Mouse (Mus musculus): ENCODE measurements around the gene Dnajc5g.

Dnajc5g gene

DNA sequence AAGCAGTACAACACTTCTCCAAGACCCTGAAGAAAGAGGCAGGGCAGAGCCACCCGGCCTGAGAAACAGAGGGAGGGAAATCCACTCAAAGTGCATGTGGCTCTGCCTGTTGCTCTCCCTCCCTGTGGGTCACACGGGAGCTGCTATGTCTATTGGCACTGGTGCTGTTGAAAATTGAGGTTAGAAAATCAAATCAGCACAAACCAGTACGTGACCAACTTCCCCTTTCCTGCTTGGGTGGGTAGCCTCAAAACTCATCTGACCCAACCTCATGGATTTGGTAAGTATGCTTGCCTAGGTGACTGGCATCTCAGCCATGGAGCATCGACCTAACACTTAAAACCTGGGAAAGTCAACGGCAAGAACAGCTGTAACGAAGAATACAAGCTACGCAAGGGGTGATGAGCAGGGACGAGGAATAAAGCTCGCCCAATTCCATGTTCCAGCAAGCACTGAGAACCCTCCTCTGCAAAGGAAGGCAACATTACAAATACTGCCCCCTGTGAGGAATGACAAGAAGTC lies at the start of gene Dnajc5g:
Dnajc5g (plus strand) TSS at position 472 of the 522 bp plus-strand sequence.
- DNase-seq (ENCODE audit: low spot score) = no peak

DNA sequence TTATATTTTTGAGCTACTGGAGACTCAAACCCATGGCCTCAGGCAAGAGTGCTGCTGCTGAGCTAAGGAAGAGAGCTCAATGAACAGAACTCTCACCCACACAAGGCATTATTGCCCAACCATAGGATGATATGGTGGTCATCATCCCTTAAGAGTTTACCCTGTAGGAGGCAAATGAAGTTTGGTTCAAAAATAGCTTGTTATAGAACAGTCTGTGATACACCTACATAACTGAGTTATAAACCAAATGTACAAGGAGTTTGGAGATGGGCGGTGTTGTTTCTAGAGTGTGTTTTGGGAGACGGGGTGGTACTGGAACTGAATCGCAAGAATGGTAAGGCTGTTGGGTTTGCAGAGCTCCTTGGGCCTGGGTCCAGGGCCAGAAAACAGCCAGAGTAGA lies 36.3 kb upstream of the Dnajc5g start:
- DNase-seq (ENCODE audit: low spot score) = no peak

DNA sequence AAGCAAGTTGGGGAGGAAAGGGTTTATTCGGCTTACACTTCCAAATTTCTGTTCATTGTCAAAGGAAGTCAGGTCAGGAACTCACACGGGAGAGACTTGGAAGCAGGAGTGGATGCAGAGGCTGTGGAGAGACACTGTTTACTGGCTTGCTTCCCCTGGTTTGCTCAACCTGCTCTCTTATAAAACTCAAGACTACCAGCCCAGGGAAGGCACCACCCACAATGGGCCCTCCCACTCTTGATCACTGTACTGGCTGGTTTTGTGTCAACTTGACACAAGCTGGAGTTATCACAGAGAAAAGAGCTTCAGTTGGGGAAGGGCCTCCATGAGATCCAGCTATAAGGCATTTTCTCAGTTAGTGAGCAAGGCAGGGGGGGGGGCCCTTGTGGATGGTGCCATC lies 35.0 kb upstream of the Dnajc5g start:
- DNase-seq (ENCODE audit: low spot score) = no peak

DNA sequence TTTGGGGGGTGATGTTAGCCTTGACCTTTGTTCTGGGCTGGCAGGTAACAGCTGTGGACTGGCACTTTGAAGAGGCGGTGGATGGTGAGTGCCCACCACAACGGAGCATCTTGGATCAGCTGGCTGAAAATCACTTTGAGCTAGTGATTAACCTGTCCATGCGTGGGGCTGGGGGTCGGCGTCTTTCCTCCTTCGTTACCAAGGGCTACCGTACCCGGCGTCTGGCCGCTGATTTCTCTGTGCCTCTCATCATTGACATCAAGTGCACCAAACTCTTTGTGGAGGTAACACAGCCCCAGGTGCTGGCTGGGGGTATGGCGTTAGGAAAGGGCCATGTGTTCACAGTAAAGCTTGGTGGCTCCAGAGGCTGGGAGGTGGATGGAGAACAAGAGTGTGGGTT lies 34.3 kb upstream of the Dnajc5g start:
- no peak for DNase-seq (ENCODE audit: low spot score)

DNA sequence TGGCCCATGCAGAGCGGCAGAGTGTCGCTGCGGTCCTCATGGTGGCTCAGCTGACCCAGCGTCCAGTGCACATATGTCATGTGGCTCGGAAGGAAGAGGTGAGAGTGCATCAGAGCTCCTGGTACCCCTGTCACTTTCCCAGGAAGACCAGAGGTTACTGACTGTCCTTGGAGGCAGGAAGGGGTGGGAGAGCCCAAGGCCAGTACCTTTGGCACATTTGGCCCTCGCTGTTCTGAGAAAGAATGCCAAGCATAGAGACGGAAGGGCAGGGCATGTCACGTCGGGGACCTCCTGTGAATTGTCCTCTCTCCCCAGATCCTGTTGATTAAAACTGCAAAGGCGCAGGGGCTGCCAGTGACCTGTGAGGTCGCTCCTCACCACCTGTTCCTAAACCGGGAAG lies 32.9 kb upstream of the Dnajc5g start:
- no peak for DNase-seq (ENCODE audit: low spot score)

DNA sequence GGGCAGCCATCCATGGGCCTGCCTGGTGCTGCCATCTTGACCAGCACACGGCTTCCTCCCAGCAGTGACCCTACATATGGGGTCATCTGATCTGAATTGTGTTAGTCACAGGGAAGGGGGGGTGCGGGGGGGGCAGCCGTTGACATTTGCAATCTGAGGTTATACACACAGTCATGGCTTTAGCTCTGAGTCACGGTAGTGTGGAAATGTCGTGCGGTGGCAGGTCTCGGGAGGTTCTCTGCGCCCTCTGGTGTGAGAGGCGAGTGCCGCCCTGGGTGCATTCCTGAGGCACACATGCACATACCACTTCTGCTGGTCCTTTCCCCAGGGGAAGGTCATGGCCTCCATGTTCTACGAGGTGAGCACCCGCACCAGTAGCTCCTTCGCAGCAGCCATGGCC lies 29.7 kb upstream of the Dnajc5g start:
- DNase-seq (ENCODE audit: low spot score) = no peak

DNA sequence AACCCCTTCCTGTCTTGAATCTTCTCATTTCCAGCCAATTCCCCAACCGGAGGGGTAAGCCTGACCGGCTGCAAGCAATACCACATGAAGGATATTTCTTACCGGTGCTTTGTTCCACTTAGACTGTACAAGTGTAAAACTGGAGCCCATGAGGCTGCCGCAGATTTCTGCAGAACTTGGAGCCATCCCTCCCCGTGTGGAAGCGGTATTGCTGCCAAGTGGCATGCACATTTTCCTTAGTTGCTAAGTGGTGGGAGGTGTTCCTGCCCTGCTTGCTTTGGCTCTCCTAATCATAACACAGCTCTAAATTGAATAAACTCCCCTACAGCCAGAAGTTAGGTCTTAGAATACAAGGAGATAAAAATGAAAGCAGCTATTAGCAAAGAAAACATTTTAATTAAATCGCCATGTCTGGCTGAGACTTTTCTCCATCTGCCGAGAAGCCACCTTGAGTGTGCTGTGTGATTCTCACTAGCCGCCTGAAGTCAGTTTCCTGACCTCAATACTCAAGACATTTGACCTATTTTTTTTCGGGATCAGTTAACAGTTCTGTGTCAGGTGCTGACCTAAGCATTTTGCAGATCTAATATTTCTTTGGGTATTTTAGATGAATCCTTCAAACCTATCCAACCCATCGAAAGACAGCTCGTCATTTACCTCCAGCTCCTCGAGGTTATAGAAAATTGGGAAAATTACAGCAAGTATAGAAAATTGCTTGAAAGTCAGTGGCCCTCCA lies 25.9 kb upstream of the Dnajc5g start:
- no peak for DNase-seq (ENCODE audit: low spot score)

DNA sequence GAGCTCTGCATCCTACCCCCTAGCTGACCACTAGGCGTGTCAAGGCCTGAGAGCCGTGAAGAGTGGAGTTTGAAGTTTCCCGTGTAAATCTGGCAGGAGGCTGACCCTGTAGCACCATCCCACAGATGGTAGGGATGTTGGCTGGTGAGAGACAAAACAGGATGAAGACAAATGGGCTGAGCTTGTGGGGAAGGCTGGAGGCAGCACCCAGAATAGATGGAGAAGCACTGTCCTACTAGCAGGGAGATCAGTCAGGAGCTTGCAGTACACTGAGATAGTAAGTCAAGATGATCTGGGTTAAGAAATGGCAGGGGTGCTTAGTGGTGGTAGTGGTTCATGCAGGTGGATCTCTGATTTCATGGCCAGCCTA lies 25.3 kb upstream of the Dnajc5g start:
- no peak for DNase-seq (ENCODE audit: low spot score)

DNA sequence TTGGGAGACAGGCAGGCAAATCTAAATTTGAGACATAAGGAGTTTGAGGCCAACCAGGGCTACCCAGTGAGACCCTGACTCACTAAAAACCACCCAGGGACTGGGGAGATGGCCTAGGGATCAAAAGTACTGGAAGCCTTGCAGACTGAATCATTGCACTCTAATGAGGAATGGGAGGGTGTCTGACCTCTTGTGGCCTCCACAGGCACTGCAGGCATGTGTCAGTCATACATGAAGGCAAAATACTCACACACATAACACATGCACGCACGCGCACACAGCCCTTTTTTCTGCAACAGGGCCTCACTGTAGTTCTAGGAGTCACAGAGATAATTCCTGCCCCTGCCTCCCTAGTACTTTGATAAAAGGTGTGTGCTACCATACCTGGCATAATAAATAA lies 24.7 kb upstream of the Dnajc5g start:
- DNase-seq (ENCODE audit: low spot score) = peak; percentile 80

DNA sequence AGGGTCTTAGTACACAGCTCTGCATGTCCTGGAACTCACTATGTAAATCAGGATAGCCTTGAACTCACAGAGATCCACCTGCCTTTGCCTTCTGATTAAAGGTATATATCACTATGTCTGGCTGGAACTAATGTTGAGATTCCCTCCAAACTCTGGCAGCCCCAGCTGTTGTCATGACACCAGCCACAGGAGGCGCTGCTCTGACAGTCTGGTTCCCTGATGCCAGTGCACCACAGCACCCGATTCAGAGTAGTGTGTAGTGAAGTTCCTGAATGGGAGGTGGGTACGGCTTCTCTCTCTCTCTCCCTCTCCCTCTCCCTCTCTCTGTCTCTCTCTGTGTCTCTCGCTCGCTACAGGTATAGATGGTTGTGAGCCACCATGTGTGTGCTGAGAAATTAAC lies 23.7 kb upstream of the Dnajc5g start:
- DNase-seq (ENCODE audit: low spot score) = peak; percentile 82

DNA sequence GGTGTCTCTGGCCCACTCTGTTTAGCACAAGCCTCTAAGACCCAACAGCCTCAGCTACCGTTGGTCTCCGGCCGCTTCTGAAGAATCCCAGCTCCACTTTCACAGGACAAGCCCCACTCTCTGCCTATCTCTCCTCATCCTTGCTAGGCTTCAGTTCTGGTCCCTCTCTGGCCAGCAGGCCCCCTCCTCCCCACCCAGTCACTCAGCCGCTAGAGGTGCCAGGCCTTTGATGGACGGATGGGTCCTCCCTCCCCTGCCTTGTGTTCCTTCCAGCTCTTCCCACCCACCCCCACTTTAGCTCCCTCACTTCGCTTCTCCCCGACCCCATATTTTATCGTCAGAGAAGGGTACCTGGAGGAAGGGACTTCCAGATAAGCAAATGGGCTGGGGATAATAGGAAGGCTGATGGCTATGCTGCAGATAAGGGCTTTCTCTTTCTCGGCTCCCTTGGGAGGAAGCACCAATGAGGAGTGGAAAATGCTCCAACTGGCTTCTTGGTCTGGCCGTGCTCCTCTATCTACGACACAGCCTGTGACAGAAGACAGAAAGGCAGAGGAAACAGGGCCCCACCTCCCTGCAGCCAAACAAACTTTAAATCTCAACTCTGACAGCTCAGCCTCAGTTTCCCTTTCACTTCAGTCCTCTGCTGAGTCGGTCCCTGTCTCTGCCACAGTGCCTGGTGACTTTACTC lies 23.0 kb upstream of the Dnajc5g start:
- no peak for DNase-seq (ENCODE audit: low spot score)

DNA sequence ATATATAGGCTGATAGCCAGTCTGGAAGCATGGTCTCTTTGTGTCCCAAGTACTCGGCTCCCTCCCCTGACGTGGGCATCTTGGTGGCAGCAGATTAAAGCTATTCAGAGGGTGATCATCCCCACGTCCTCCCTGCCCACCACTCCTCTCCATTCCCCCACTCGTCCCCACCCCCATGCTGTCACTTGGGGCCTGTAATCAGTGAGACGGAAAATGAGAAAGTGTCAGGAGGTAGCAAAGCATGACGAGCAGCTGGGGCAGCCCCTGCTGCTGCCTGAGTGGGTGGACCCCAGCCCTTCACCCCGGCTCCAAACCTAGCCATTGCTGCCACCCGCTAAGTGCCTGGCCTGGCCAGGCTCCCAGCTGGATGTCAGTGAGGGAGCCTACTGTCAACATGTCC lies 22.1 kb upstream of the Dnajc5g start:
- no peak for DNase-seq (ENCODE audit: low spot score)

DNA sequence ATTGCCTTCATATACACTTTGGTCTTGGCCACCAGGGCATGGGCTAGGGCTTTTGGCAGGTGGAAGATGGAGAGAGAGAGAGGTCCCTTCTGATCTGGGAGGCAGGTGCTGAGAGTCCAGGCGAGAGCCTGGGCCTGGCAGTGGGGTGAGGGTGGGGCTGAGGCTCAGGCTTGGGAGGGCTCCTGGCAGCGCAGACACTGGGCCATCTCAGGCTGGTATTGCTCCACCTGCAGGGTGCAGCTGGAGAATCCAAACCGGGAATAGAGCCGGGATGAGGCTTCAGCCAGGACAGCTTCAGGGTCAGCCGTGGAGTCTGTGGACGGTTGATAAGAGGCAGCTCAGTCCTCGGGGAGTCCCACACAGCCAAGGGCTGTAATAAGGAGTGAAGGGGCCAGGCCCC lies 19.5 kb upstream of the Dnajc5g start:
- no peak for DNase-seq (ENCODE audit: low spot score)

DNA sequence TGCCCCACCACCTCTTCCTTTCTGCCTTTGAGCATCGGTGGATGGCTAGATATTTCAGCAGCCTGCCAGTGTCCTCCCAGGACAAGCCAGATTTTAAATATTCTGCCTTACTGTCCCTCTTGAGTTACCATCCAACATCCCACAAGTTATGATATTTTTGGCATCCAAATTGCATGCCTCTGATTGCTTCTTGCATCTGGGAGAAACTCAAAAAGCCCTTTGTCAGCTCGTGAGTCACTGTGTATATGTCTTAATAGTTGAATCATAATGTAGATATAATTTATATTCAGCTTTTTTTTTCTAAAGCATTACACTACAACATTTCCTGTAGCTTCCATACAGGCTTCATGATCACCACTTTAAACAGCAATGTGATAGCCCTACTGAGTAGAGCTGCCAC lies 19.0 kb upstream of the Dnajc5g start:
- no peak for DNase-seq (ENCODE audit: low spot score)

DNA sequence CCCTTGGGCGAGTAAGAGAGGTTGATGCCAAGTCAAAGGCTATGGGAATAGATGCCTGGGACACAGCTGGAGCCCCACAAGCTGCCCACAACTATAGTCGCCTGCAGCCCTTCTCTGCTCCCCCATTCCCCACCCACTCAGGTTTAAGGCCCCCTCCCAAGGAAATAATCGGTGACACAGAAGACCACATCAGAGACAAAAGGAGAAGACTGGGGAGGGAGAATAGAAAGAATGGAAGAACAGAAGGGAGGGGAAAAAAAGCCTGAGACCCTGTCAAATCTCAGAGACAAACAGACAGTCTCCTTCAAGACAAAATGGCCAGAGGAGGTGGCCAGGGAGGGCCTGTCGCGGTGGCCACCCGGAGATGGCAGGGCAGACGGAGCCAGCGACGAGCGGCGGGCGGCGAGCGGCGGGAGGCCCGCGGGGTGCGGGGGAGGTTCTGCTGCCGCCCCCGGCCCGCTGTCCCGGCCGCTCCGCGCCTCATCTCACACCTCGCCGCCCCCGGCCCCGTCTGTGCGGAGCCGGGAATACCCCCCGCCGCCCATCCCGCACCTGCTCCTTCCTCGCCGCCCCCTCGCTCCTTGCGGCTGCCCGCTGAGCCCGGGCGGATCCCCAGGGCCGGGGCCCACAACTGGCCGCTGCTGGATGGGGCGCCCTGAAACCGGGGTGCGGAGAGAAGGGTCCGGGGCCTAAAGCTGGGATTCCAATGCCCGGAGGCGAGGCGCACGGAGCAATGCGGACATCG lies 13.7 kb upstream of the Dnajc5g start:
- no peak for DNase-seq (ENCODE audit: low spot score)

DNA sequence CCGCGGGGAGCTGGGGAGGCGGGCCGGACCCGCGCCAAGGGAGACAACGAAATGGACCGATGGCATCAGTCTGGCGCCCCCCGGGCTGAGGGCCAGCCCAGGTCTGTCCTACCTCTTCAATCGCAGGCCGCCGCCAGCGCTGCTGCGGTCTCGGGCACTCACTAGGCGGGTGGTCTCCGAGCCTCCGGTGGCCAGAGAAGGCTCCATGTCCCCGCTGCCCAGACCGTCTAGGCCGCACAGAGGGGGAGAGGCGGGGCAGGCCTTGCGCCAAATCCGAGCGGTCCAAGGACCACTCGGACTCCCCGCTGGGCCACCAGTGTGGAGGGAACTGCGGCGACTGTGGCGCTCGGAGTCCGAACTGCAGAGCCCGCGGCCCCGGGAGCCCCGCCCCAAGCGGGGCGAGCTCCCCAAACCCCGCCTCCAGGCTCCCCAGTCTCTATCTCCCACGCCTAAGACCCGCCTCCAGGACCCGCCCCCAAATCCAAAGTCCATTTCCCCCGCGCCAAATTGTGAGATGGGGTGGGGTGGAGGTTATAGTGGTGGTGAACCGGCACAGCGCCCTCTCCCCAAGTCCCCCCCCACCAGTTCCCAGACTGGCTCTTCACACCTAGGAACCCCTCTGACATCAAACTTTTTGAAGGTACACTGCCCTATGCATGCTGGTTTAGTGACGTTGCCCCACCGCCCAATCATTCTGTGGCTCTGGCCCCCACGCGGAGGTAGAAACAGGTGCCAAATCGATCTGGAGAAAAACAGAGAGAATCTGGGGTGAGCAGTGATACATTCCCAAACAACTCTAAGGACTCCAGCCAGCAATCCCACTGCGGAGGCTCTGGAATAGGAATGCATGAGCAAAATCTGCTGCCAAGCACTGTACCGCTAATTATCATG lies 12.7 kb upstream of the Dnajc5g start:
- peak; percentile 24 for DNase-seq (ENCODE audit: low spot score)

DNA sequence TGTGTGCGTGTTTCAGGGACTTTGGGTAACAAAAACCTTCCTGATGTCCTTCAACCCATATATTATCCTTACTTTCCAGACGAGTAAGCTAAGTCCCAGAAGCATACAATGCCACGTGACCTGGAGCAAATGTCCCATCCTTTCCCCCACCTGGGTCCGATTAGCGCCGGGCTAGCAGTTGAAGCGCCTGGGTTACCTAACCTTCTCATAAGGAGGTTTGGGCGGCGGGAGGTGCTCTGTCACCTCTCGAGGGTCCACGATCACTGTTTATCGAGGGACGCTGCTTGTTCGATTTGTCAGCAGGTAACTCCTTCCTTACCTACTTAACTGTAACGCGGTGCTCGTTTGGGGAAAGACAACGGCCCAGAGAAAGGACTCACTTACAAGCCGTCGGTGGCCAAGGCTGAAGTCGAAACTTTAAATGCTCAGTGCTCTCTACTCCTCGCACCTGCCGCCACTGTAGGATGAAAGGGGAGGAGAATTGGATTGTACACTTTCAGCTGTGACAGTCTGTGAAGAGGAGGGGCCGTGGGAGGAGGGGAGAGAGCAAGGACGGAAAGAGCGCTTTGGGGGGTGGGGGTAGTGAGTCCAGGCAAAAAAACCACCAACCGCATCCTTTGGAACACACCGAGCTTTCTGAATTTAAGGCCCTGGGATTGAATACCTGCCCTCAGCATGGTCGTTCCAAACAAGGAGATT lies 11.8 kb upstream of the Dnajc5g start:
- no peak for DNase-seq (ENCODE audit: low spot score)

DNA sequence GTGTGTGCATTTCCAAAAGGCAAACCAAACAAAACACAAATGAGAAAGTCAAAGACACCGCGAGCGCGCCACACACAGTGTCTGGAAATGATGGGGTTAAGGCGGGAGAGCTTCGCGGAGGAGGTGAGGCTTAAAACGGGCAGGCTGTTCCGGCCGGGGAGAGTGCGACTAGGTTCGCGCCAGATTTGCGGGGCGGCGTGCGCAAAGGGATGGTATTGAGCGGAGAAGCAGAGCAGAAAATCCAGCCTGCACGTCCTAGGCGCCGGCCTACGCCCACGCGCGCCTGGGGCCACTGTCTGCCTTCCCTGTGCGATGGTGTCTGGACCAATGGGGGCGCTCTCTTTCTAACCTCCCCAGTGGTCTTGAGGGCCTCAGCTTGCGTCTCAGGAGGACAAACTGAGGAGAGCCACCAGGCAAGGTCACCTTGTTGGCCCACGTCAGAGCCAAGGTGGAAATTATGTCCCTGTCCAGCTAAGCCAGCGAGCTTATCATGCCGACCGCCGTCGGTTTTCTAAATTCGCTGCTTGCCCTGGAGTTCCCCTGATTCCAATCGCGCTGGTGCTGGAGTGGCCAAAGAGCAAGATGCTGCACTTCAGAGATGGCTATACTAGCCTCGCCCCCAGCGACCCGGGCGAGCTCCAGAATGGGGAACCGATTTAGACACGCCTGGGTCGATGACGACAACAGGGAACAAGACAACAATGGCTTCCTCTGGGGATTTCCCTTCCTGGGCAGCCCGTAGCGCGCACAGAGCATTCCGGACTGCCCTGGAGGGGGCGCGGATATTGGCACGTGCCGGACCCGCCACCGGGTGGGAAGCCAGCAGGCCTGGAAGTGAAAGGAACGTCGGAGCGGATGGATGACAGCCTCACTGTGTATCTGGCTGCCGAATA lies 11.0 kb upstream of the Dnajc5g start:
- DNase-seq (ENCODE audit: low spot score) = peak; percentile 51

DNA sequence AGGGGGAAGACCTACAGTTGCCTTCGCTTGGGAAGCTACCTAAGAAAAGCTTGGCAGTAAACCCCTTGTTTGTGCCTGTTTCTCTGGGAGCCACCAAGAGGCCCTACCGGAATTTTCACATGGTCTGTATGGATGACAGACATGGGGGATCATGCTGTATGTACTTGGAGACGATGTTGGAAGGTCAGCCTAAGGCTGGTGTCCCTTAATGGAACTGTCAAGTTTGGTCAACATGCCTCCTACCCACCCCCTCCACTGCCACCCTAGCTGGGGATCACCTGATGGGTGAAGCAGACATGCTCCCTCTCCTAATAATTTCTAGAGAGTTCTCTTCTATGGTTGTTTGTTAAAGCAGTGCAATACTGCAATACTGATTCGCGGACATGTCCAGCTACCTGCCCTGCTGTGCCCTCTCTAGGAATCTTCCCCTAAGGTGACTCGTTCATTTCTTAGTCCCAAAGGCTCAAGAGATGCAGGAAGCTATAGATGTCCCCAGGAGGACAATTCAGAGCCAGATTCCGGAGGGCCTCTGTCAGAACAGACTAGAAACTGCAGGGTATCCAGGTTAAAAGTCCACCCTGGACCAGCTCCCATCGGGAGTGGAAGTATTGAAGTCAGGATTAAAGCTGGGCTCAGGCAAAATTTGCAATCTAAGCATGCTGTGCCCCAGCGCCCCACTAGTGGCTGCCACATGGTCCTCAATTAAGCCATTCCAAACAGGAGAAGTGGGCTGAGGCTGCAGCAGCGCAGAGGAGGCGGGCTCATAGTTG lies 10.2 kb upstream of the Dnajc5g start:
- no peak for DNase-seq (ENCODE audit: low spot score)

All from embryo, embryonic 10 days (tissue).